Mouse (Mus musculus) liver, adult 2 months (tissue): ENCODE measurements around the gene Fam160a1.

Source experiments
- CTCF ChIP-seq: fragments of 200-500 bp; IDR thresholded peaks from 2 replicates; pipeline ENCODE4 v1.5.1; 2011; ENCODE audit warnings: low read depth, low read length, control low read depth
- POLR2A ChIP-seq: fragments of 200-500 bp; IDR thresholded peaks from 2 replicates; pipeline ENCODE4 v1.6.1; 2011; ENCODE audit warnings: low read length, control low read depth; ENCODE audit not compliant: insufficient read depth; ENCODE audit errors: extremely low read depth

DNA sequence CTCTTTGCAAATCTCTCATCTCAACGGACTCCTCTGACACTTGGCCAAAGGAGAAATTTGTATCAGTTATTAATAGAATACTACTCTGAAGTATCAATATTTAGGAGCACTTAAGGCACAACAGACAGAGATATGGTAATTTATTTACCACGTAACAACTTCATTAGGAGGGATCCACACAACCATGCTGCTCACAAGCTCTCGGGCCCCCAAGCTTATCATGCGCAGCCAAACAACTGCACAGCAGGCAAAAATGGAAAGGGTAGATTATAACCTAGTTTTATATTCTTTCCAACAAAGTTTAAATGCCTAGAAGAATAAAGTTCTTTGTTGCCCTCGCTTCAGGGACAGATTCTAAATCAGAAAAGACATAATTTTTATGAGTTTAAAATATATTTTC is 137.1 kb downstream of the Fam160a1 start:
- TF ChIP-seq CTCF: no peak
- no peak for TF ChIP-seq POLR2A
